Mouse (Mus musculus) ES-Bruce4 (cell line): ENCODE data around the gene Nanos3.

Source experiments
- CTCF ChIP-seq: IDR thresholded peaks from one replicate; pipeline ENCODE4 v1.8.1; 2011; ENCODE audit warnings: low read depth, low read length
- EP300 ChIP-seq: IDR thresholded peaks from 2 replicates; pipeline ENCODE4 v1.6.1; 2011; ENCODE audit warnings: low read depth, low read length; ENCODE audit not compliant: insufficient read depth

DNA sequence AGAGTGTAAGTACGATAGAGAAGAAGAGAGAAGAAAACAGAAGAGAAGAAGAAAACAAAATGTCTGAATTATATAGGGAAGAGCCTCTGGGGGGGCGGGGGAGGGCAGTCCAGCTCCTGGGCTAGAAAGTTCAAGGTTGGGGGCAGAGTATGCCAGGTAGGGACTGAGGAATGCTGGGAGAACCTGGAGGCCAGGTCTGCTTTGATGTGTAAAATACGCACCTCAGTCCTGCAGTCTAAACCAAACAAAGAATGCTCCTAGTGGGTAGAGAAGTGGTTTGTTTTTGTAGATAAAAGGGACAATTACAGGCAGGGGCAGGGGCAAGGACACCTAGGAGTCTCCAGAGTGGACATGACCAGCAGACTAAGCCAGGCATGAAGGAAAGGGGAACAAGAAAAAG is 7.6 kb downstream of the Nanos3 start:
- TF ChIP-seq EP300: peak; percentile 91
- TF ChIP-seq CTCF: no peak
